Mouse (Mus musculus): ENCODE data around the gene Chfr.

The Chfr gene

DNA sequence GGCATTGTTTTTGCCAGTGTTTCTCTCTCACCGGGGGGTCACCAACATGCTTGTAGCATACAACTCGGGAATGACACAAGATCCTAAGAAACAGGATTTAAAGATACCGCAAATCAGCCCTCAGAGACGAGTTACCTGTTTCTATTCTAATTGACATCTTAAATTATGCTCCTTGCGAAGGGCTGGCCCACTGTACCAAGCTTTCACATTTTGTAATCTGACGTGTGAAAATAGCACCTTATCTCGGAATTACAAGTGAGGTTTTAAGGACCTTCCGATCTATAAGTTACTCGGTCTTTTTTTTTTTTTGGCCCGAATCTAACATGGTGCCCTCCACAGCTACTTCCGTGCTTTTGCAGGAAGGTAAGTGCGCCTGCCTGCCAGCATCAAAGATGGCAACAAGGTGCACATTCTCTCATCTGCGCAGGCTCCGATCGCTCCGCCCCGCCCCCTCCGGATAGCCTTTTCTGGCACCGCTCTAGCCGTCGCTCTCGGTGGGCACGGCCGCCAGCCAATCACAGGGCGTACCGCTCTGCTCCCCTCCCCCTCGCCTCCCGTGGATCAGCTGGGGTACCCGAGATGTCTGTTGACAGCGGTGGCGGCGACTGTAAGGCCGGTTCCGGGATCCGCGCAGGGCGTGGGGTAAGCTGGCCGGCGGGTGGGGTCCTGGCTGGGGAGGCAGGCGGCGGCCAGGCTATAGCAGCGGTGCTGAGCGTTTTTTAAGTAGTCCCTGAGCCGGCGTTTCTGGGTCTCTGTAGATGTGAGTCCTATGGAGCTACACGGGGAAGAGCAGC, at the start of gene Chfr:
Chfr (plus strand) TSS at position 550 of the 794 bp plus-strand sequence.
- peak; percentile 100 for DNase-seq (ENCODE audit: low spot score in 2 of 2)

DNA sequence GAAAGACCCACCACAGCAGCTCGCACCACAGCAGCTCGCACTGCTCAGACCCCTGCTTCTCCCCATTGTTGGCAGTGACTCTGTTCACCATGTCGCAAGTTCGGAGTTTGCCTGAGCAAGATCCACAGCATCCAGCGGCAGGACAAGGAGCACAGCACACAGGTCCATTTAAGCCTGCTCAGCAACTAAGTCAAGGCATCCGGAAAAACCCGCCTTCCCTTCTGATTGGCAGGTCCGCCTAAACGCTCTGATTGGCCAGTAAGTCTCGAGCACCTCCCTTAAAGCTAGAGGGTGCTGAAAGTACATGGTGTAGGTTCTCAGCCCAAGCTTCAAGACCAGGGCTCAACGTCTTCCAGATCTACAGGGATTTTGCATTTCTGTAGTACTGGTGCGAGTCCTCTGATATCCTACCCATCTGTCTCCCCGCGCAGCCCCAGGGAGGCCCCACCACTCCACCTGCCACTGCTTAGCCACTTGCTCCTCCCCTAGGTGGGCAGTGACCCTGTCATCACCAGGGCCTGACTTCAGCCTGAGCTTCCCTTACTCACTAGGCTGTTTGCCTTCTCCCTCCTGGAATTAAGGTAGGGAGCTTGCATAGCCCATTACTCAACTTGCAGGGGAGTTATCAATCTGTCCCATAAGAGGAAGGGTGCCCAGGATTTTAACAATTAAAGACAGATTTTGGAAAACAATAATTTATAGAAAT, 49.3 kb upstream of the Chfr start:
- no peak for DNase-seq (ENCODE audit: low spot score in 2 of 2)

DNA sequence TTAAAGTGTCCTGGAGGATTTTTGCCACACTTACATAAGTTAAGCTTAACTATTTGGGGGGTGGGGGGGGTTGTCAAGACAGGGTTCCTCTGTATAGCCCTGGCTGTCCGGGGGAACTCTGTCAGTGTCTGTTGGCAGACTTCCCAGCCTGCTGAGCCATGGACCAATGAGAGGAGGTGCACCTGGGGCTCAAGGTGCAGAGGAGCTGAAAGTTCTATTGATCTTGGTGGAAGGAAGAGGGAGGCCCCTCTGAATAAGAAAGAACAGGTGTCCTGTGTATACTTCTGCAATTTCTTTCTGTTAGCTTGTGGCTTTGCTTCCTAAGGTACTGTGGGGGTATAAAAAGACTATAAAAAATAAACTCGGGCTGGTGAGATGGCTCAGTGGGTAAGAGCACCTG, 44.1 kb upstream of the Chfr start:
- no peak for DNase-seq (ENCODE audit: low spot score in 2 of 2)

DNA sequence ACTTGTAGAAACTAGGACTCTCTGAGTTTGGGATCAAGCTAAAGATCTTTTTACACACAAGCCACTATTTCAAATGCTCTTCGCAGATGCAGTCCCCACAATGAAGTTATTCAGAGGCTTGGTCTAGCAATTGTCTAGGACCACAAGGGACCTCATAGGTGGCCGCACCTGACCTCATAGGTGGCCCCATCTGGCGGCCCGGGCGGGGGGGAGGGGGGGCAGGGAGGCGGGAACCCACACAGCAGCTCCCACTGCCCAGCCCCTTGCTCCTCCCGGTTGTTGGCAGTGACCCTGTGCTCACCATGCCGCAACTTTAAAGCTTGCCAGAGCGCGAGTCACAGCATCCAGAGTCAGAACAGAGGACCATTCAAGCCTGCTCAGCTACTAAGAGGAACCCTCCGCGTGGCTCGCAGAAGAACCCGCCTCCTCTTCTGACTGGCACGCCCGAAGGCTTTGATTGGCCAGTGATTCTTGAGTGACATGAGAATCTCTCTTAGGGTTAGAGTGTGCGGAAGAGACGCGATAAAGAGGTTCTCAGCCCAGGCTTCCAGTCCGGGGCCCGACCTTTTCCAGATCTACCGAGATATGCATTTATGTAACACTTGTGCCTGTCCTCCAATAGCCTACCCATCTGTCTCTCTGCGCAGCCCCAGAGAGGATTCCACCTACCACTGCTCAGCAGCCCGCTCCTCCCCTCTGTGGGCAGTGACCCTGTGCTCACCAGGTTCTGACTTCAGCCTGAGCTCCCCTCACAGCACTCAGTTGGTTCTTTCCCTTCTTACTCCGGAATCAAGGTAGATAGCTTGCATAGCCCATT, 41.4 kb upstream of the Chfr start, which contains the start of gene Gm35315:
Gm35315 (minus strand) TSS at position 391 of the 817 bp plus-strand sequence.
- peak; percentile 88 to 89 for DNase-seq (ENCODE audit: low spot score in 2 of 2)

DNA sequence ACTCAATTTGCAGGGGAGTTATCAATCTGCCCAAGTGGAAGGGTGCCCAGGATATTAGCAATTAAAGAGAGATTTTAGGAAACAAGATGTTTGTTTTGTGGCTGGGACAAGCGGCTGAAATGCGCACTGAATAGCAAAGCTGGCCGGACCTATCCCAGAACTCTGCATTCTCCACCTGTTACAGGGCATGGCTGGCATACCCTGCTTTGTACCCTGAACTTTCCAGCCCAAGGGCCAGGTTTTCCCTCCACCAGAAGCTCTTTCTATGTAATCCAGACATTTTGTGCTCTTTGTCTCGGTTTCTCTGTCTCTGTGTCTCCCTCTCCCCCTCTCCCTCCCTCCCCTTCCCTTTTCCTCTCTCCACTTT, 40.8 kb upstream of the Chfr start:
- no peak for DNase-seq (ENCODE audit: low spot score in 2 of 2)

DNA sequence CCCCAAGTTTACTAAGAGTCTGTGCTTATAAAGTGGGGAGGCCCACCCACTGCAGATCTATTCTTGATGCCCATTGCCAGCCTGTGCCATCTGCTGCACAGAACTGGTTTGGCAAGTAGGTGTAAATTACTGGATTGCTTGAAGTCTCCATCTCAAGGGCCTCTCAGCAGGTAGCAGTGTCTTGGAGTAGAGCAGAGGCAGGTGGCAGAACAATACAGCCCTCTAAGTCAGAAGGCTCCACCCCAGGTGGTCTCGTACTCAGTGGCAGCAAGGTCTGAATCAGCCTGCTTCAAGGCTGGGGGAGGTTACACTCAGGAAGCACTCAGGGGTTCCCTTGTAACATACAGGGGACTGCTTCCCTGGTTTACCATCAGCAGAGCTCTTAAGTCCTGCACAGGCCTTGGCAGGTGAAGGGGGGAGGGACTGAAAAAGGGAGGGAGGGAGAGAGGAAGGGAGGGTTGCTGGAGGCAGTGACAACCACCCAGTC, 36.6 kb upstream of the Chfr start:
- DNase-seq (ENCODE audit: low spot score in 2 of 2) = peak in 1 of 2 experiments; percentile 72

DNA sequence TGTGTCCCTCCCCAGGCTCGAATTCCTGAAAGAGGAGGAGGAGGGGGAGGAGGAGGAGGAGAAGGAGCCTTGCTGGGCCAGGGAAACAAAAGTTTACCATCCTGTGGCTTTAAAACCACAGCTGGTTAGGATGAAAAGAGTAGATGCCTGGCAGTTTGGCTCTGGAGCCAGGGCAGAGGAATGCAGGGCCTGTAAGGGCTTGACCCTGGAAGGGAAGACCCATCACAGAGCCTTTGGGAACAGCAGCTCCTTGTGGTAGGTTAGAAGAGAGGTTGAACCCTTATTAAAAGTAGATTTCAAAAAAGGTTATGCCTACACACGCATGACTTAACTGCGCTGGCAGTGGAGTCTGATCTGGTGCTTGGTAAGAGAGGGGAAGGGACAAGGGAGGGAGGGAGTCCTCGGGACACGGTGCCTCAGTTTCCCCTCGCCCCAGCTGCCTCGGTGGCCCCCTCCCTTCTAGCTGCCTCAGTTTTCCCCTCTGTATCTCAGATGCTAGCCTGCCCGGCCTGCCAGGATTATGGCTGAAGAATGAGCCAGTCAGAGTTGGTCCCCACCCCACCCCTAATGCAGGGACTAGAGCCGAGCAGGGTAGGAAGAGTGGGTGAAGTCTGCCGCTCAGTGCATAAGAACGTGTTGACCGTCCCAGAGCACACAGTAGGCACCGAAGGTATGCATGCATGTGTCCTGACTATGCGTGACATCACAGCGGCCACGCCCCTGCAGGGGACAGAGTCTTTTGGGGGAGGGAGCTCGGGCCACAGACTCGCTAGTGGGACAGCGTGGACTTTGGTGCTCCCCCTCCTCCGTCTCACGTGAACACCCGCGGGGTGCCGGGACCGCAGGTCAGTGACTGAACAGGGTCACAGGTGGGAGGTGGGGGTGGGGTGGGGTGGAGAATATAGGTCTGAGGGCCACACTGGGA, 35.7 kb upstream of the Chfr start, which contains the start of gene Plcxd1:
Plcxd1 (plus strand) TSS at position 314 of the 925 bp plus-strand sequence.
- DNase-seq (ENCODE audit: low spot score in 2 of 2) = peak in 1 of 2 experiments; percentile 17

DNA sequence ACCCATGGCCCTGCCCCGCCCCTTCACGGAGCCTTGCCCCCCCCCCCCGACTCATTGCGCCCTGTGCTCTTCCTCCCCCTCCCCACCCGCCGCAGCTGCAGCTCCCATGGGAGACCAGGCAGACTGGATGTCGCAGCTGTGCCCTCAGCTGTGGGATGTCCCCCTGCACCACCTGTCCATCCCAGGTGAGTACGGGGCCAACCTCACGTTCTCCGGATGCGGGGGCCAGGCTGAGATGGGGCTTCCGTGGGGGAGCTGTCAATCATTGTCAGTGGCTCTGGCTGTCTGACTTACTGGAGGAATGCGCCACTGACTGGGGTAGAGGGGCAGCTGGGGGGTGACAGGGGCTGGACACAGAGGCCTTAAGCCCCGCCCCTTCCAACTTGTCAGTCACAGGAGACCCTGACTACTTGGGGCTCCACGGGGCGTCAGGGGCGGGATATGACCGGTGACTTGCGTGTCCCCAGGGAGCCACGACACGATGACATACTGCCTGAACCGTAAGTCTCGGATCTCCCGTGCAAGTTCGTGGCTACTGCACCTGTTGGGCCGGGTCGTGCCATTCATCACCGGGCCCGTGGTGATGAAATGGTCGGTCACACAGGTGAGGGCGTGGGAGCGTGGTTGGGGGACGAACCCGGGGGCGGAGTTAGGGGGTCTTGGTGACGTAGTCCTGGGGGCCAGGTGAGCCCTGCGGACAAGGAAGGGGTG, 34.6 kb upstream of the Chfr start:
- DNase-seq (ENCODE audit: low spot score in 2 of 2) = peak in 1 of 2 experiments; percentile 36

DNA sequence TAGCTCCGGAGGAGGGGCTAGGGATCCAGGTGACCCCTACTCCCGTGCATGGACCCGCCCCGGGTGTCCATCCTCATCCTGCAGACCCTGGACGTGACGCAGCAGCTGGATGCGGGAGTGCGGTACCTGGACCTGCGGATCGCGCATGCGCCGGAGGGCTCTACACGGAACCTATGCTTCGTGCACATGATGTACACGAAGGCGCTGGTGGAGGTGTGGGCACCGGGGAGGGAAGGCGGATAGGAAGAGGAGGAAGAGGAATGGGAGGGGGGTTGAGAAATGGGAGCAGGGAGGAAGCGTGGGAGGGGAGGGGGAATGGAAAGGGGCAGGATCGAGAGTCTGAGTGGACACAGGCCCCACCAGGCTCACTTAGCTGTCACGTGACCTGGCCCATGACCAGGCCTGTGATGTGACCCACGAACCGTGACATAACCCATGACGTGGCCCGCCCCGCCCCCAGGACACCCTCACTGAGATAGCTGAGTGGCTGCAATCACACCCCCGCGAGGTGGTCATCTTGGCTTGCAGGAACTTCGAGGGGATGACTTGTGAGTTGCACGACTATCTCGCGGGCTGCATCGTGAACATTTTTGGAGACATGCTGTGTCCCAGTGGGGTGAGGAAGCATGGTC, 33.8 kb upstream of the Chfr start:
- peak; percentile 81 to 82 for DNase-seq (ENCODE audit: low spot score in 2 of 2)

DNA sequence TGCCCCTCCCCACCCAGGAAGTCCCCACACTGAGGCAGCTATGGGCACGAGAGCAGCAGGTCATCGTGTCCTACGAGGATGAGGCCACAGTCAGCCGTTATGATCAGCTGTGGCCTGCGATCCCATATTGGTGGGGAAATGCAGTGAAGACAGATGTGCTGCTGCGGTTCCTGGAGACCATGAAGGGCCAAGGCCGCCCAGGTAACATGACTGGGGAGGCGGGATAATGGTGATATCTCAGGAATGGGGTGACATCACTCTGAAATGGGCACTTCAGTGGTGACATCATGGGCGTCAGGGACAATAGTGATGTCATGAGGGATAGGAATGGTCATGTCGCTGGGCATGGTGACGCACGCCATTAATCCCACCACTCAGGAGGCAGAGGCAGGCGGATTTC, 33.2 kb upstream of the Chfr start:
- DNase-seq (ENCODE audit: low spot score in 2 of 2) = no peak

DNA sequence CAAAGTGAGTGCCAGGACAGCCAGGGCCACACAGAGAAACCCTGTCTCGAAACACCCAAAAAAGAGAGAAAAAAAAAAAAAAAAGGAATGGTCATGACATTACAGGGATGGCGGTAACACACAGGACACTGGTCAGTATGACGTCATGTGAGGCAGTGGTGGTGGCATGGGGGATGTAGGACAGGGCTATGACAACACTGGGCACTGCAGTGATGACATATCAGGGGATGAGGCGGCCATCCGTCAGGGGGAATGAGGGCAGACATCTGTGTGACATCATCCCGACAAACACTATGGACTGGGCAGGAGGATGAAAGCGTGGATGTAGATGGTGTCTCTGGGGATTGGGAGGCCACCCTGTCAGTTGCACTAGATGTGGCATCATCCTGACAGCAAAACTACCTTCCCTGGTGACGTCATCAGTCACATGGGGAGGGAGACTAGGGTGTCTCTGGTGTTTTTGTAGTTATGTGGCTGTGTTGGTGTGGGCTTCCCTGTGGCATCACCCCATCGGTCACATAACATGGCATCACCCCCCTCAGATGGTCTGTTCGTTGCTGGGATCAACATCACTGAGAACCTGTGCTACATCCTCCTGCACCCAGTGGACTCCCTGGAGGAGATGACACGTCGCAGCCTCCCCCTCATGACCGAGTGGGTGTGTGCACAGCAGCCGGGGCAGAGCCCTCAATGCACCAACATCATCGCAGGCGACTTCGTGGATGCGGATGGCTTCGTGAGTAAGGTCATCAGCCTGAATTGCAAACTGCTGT, 32.6 kb upstream of the Chfr start:
- peak in 1 of 2 experiments; percentile 23 for DNase-seq (ENCODE audit: low spot score in 2 of 2)

DNA sequence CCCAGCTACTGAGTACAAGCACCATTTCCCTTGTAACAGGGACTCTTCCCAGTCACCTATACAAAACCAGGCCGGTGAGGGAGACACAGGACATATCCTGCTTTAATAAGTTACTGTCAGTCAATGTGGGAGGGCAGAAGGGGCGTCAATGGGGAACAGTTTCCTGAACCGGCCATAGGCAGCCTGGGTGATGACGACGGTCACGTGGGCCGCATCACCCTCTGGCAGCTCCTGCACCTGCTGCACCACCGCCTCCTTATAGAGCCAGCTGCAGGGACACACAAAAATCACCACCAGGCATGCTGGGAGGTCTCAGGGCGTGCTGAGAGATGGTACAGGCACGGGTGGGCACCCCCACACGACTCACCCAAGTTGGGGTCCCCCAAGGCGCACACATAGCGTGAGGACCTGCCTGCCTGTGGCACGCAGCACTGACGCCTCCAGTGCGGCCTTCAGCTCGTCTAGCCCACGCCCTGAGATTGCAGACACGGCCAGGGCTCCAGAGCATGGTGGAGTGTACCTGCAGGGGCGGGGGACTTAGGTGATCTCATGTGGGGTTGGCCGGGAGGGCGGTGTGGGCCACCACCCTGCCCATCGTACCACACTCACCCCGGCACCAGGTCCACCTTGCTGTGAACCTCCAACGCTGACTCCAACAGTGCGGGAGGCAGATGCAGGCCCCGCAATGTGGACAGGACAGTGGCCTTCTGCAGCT, 31.6 kb upstream of the Chfr start:
- no peak for DNase-seq (ENCODE audit: low spot score in 2 of 2)

DNA sequence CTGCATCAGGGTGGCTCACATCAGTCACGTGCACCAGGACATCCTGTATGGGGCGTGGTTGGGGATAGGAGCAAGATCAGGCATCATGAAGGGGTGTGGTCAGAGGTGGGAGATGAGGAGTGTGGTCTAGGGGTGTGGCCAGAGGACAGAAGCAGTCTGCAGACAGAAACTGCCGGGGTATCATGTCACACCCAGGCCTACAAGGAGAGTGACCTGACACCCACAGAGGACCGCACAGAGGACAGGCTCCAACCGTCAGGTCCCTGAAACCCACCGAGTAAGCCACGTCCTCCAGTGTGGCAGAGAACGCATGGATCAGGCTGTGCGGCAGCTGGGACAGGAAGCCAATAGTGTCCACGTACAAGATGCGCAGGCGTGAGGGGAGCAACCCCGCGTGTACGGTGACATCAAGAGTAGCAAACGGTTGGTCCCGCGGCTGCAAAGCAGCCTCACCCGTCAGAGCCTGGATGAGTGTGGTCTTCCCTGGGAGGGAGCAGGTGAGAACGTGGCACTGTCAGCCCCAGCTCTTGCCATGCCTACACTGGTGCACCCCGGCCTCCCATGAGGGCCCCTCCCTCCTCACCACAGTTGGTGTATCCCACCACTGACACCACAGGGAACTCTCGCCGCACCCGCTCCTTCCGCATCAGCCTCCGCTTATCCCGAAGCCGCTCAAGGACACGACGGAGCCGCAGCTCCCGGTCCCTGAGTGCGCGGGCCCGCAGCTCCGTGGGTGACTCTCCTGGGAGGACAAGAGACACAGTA, 30.8 kb upstream of the Chfr start:
- no peak for DNase-seq (ENCODE audit: low spot score in 2 of 2)

DNA sequence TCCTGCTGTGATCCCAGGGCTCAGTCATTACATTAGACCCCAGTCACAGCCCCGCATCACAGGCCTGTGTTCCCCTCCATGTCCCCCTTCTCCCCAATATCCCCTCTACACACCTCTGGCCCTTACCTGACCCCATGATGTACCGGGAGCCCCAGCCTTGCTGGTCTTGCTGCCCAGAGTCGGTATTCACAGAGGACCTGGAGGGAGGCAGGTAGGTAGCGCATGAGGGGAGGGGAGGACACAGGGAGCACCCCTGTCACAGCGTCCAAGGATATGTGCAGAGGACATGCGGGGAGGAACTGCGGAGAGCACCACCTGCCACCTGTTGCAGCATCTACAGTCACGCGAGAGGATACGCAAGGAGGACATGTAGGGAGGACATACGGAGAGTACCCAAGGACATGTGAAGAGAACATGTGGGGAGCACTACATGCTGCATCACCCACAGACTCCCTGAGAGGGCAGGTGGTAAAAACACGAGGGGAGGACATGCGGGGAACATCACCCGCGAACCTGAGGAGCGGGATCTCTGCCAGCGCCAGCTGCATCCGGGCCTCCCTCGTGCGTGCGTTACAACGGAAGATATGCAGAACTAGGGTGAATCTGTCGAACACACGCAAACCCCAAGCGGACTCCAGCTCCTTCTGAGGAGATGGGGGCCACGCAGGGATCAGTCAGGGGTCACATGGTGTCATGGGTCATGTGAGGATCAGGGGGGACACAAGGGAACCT, 29.3 kb upstream of the Chfr start:
- DNase-seq (ENCODE audit: low spot score in 2 of 2) = no peak

DNA sequence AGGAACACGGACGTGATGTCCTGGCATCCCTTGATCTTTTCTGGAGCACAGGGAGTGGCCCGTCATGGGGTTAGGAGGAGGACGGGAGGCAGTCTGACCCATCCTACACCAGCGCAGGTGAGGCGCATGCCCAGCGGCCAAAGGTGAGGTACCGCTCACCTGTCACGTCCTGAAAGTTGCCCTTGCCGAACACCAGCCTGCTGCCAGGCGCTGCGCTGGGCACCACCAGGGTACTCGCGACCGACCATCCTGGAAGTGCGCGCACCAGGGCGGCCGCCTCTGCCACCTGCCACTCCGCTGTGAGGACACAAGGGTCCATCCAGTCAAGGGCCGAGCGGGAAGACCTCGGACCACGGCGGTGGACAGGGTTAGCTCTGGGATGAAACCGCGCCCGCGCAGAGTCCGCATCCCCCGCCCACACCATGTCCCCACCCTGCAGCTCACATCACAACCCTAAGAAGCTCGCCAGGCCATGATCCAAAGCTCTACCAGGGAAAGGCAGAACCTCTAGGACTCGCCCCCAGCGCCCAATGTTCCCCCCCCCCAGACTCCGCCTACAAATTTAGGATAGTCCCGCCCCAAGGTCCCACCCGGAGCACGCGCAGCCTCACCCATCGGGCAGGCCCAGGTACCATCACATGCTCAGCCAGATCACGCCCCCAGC, 28.6 kb upstream of the Chfr start:
- DNase-seq (ENCODE audit: low spot score in 2 of 2) = peak in 1 of 2 experiments; percentile 32

DNA sequence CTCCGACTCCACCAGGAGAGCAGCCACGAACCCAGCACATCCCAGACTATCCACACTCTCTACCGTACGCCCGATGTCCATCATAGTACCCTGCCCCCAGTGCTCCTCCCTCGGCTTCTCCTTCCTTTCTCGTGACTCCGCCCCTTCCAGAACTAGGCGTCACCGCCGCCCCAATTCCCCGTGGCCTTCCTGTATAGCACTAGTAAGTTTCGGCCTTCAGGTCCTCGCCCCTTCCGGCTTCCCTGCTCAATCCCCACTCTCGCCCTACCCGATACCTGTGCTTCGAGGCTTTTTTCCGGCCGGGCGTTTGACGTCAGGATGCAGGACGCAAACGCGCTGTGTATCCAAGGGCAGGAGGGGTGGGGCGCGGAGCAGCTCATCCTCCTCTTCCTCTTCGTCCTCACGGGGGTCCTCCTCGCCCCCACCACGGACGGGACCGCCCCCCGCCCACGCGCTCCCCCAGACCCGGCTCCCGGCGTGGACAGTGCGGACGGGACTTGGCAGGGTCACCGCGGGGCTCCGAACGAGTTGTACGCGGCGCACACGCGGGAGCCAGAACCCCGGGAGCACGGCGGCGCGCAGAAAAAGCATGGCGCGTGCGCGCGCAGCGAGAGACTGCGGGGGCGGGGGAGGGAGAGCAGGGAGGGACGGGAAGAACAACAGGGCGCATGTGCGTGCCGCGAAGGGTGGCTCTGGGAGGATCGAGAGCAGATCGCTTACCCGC, 27.9 kb upstream of the Chfr start, which contains the start of gene Gtpbp6:
Gtpbp6 (minus strand) TSS at position 617 of the 724 bp plus-strand sequence.
- peak; percentile 94 for DNase-seq (ENCODE audit: low spot score in 2 of 2)
